Mouse (Mus musculus) embryo, embryonic 9.5 days (tissue): ENCODE measurements around the gene H2-M3.
A peak's percentile ranks its signal among the peaks of the same experiment; 100 is the strongest.
"Not testable (repeated sequence)": the region's sequence is repeated elsewhere in the genome, so short reads cannot be mapped to it uniquely, and the experiment has no call there.

Experiments
- DNase-seq: peaks from one replicate; pipeline ENCODE4 v3.0.0-alpha.2; 2017; ENCODE audit errors: extremely low spot score

H2-M3 gene

GRCm38 (mm10) chr17:37270058-37270701, at the start of gene H2-M3:
Gene H2-M3 (plus strand): TSS chr17:37270220.
- DNase-seq, result peak; percentile 90

- DNase-seq, result no peak
Observed at GRCm38 (mm10) chr17:37221879-37222278, 48.1 kb upstream of the H2-M3 start.

GRCm38 (mm10) chr17:37237230-37237629, 32.8 kb upstream of the H2-M3 start, which contains the start of gene Olfr97:
Gene Olfr97 (minus strand): TSS chr17:37237330.
- not testable (repeated sequence) for DNase-seq

GRCm38 (mm10) chr17:37242198-37242597, 27.8 kb upstream of the H2-M3 start:
- no peak for DNase-seq

- peak; percentile 10 for DNase-seq
Observed at GRCm38 (mm10) chr17:37246715-37247114, 23.3 kb upstream of the H2-M3 start.

GRCm38 (mm10) chr17:37249460-37249859, 20.6 kb upstream of the H2-M3 start:
- no peak for DNase-seq

GRCm38 (mm10) chr17:37250544-37250943, 19.5 kb upstream of the H2-M3 start:
- no peak for DNase-seq

GRCm38 (mm10) chr17:37263626-37264025, 6.4 kb upstream of the H2-M3 start, which contains the start of gene Olfr98:
Gene Olfr98 (minus strand): TSS chr17:37263749.
- no peak for DNase-seq

- DNase-seq, result no peak
Observed at GRCm38 (mm10) chr17:37270702-37271092, 677 bp downstream of the H2-M3 start.

GRCm38 (mm10) chr17:37275626-37276248, 5.7 kb downstream of the H2-M3 start:
- DNase-seq, result no peak

- DNase-seq, result no peak
Observed at GRCm38 (mm10) chr17:37276573-37276972, 6.6 kb downstream of the H2-M3 start.

- DNase-seq, result no peak
Observed at GRCm38 (mm10) chr17:37280331-37280730, 10.3 kb downstream of the H2-M3 start.

GRCm38 (mm10) chr17:37283360-37283759, 13.3 kb downstream of the H2-M3 start, which contains the start of gene Olfr99:
Gene Olfr99 (minus strand): TSS chr17:37283460.
- DNase-seq, result no peak

- DNase-seq, result no peak
Observed at GRCm38 (mm10) chr17:37304213-37304612, 34.2 kb downstream of the H2-M3 start, which contains the start of gene Olfr101. Gene Olfr101 (minus strand): TSS chr17:37304313.

GRCm38 (mm10) chr17:37308483-37308882, 38.5 kb downstream of the H2-M3 start:
- DNase-seq, result no peak

GRCm38 (mm10) chr17:37310146-37310699, 40.2 kb downstream of the H2-M3 start:
- DNase-seq, result no peak

GRCm38 (mm10) chr17:37316954-37317353, 46.9 kb downstream of the H2-M3 start, which contains the start of gene Olfr102:
Gene Olfr102 (minus strand): TSS chr17:37317054.
- DNase-seq, result no peak
